Mouse (Mus musculus) left cerebral cortex, postnatal 25 days (tissue): Measurements from ENCODE around the gene Efcab3. TPM values are rescaled to one million over a fixed set of nuclear protein-coding genes. Genes with fewer than 3 reads are reported as not detected.

Experiments
- DNase-seq, 2 experiments: peaks; one replicate each; pipeline ENCODE4 v3.0.0; 2022; ENCODE audit warnings: low spot score in 2 of 2, mixed read lengths in 1 of 2
- intact Hi-C: fragments of 180-260 bp; cut with DNase I; formaldehyde crosslinking; loops from one replicate; pipeline ENCODE4 v1.15.1; 2025
- total RNA-seq, 2 experiments: library from RNA; stranded (reverse); gene quantifications; 2 replicates each; pipeline ENCODE4 v1.2.3; 2021

Gene Efcab3
- total RNA-seq, 2 experiments from 2014 or later, result 0.98 to 1.4 TPM

DNA sequence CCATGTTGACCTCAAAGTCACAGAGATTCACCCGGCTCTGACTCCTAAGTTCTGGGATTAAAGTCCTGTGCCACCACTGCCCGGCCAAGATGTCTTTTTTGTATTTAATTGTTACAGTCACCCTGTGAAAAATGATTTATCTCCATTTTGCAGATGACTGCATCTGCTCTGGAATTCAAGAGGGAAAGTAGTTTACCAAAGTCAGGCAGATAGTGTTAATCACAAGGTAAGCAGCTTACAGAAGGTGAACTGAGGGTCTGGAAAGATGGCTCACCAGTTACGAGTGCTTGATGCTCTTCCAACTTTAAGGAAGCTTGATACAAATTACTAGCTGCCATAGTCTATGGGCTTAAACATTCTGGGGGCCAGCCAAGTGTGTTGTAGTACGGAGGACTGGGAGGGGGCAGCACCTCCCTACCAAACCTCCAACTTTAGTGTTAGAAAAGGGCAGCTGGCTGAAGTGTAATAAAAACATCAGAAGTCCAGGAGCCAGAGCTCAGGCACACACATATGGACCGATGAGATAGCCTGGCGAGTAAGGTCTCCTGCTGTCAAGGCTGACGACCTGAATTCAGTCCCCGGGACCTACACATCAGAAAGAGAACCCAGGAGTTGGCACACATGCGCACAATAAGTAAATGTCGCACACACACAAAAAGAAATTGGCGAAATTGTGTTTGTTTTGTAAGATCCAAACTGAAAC lies 81.3 kb downstream of the Efcab3 start:
- DNase-seq, result no peak
- intact Hi-C loops, result no loop called here

DNA sequence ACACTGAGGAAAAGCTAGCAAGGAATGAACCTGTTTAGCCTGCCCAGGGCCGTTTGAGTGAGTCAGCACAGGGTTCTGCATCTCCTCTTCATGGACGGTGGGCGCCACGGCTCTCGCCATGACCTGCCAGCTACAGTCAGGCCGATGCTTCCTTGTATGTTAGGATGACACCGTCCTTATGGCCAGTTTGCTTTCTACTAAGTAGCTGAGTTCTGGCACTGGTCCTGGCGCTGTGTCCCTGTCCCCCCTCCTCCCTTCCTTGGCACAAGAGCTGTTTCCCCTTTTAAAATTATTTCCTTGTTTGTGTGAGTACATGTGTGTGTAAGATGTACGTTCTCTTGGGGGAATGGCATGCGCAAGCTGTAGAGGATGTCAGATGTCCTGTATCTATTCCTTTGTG lies 81.8 kb downstream of the Efcab3 start:
- intact Hi-C loops, result no loop called here
- no peak for DNase-seq

DNA sequence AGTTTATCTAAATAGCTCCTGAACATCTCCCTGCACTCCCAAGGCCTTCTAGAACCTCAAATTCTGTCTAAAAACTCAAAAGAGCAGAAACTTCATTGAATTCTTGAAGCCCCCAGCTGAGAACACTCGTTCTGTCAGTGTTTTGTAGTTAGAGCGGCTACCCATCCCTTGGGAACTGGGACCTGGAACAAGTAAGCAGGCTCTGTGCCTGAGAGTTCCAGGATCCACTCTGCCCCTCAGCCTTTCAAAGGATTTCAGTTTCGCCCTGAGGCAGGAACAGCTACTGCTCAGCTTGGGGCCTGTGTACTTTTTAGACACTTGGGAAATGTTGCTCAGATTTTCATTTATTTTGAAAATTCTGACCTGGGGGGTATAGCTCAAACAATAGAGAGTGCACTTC lies 83.2 kb downstream of the Efcab3 start, which contains the start of gene Gm10842:
TSS of gene Gm10842 (plus strand) at position 301 of the 400 bp plus-strand sequence.
- intact Hi-C loops, result no loop called here
- DNase-seq, result no peak

DNA sequence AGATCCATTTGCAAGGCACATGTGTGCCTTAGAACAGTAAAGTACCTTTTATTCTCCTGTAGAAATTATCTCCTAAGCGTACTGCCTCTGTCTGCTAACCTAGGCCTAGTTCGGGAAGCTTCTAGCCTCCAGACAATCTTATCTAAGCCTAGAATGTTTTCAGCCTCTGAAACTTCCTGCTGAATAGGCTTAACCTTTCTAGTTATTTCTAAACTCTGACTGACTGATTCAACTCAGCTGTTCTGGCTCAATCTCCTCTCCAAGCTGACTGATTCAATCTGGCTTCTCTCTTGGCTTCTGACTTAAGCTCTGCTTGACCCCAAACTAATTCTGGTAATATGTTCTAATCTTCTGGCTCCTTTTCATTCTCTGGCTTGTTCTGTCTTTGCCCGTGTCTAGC lies 86.0 kb downstream of the Efcab3 start:
- no peak for DNase-seq
- intact Hi-C loops, result no loop called here

DNA sequence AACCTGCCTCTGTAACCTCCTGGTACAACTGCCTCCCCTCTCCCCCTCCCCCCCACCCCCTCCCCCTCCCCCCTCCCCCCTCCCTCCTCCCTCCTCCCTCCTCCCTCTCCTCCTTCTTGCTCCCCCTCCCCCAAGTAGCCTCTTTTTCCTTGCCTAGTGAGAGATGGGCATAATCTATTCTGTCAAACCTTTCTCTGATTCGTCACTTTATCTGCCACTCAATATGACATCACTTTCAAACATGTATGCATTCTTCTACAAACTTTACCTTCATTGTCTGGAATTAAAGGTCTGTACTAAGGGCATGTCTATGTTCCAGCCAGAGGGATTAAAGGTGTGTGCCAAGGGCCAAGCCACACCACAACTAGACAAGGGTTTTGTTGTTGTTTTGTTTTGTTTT lies 86.4 kb downstream of the Efcab3 start:
- intact Hi-C loops, result no loop called here
- DNase-seq, result no peak

DNA sequence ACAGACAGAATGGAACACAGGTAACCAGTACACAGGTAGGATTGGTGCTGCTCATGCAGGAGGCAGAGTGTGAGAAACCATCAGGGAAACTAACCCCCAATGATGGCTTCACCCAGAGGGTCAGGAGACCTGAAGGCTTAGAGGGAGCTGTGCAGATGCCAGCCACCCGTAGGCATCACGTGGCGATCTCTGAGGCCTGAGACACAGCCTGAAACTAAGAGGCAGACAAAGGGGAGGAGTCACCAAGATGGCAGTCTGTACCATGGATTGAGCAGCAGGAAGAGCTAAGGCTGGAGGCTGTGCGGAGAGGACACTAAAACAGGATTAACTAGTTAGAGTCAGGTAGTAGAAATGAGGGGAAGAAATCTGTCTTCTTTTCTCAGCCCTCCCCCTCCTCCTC lies 87.3 kb downstream of the Efcab3 start:
- intact Hi-C loops, result no loop called here
- DNase-seq, result no peak

DNA sequence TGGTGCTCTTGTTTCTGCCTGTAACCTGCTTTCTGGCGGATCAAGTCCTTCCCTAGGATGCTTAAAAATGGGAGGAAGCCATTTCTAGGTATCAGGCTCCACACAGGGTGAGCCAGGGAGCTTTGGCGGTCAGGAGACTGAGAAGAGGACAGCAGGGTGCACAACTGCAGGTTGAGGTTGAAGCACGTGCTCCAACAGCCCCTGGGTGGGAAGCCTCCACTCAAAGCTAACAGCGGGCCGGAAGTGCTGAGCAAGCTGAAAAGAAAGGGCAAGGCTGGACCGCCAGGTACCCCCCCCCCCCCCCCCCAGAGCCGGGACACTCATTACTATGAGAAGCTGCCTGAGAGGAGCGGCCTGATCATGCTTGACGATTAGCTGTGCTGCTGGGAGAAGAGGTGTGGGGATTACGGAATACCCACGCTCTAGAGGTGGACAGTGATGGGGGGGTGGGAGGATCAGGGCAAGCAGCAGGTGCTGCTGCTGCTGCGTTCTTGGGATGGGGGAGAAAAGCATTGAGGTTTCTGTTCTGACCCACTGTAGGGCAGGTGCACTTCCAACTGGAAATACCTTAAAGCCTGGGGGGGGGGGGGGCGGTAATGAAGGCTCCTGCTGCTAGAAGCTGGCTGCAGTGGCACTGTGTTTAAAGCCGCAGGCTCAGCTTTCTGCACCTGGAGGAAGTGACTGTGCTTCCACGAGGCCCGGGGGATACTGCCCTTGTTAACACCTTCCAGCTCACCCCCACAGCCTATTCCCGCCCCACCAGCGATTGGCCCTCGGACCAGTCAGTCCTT lies 88.0 kb downstream of the Efcab3 start:
- intact Hi-C loops, result no loop called here
- no peak for DNase-seq

DNA sequence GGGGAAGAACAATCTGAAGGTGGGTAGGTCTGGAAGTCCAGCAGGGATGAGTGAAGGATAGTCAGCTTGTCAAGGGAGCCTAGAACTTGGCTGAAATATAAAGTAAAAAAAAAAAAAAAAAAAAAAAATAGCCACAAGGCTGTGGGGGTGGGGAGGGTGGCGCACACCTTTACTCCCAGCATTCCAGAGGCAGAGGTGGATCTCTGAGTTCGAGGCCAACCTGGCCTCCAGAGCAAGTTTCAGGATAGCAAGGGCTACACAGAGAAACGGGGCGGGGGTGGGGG lies 88.6 kb downstream of the Efcab3 start:
- DNase-seq, result no peak
- intact Hi-C loops, result no loop called here

DNA sequence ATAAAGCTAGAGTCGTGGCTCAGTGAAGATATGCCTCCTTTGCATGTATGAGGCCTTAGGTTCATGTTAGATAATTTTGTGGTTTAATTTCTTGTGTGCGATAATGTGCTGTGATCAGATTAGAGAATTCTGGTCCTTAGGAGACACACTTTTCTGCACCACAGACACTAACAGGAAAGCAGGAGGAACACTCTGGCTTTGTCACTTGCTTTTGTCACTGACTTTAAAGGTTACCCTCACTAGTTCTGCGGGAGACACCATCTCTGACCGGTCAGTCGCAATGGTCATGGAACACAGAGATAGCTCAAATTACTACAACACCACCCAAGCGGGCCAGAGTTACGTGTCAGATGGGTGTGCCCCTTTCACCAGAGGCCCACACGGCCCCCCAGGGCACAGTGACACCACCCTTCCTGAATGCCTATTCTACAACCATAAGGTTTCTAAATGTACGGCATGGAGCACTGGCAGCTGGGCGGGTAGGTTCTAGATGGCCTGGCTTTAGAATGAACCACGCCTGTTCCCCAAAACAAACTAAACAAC lies 89.0 kb downstream of the Efcab3 start:
- intact Hi-C loops, result no loop called here
- no peak for DNase-seq

DNA sequence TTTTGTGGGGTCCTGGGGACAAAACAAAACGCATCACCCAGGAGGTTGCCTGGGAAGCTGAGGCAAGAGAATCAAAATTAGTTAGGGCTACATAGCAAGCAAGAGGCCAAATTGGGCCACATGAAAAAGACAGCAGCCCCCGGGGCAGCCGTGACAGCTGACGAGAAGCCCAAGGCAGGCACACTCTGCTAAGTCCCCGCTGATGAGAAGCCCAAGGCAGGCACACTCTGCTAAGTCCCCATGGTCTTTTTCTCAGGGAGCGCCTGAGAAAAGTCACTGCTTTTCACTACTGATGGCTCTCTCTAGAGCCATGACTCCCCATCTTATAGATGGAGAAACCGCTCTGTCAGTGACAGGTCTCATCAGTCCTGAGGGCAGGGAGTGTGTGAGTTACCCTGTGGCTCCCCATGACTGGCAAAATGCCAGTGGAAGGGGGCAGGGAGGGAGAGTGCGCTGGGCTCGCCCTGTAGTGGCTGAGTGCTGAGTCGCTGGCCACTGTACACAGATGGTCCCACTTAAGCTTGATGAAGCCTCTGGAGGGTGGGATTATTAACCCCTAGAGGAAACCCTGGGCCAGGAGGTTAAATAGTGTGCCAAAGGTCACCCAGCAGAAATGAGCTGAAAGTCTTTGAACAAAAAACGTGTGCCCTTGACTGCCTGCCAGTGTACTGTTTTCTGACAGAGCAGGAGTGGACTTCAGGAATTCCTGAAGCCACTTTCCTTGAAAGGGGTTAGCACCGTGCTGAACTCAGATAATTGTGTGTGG lies 89.9 kb downstream of the Efcab3 start:
- no peak for DNase-seq
- intact Hi-C loops, result no loop called here

DNA sequence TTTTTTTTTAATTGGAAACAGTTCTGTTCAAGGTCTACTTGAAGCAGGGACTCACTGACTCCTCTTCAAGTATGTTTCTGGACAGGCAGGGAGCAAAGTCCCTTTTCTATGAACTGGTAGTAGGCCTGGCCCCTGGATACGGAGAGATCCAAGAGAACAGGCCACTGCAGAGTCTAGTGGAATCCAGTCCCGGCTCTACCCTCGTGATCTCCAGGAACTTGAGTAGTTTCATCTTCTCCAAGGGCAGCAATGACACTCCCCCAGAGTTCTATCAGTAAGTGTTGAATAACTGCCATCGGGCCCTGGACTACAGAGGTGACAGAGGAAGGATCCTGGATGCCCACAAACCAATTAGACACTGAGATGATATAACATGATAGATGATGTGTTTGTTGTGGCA lies 92.5 kb downstream of the Efcab3 start:
- DNase-seq, result no peak
- intact Hi-C loops, result no loop called here

DNA sequence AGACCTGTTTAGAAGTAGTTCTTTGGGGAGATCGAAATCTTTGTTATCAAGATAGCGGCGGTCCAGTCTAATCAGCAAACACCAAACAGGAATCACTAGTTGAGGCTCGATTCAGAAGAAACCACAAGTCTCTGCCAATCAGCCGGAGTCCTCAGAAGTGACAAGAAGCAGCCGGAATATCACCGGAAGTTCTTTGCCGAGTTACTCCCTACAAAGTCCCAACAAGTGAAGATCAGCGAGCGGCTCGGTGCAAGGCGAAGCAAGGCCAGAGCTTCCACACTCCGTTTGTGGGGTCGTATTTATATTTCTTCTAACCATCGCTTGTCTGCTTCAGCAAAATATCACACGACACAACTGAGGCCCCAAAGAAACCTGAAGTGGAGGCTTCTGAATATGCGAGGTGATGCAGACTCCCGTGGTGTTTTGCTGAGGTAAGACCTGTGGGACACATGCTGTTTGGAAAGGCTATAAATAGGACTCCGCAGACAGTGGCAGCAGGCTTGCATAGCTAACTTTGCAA lies 93.4 kb downstream of the Efcab3 start:
- intact Hi-C loops, result no loop called here

DNA sequence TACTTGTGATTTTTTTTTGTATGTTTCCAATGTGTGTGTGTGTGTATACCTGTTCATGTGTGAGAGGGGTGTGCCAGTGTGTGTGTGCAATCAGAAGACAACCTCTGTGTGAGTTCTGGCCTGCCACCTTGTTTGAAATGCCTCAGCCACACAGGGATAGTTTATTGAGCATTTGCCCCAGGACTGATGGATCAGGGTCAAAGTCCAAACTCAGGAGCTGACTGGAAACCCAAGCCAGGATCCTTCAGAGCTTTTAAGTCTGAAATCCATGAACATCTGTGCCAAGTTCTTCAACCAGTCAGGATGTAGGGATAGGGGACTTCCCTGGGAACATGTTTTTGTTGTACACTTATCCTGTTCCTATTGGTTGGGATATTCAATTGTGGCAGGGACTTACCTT lies 94.7 kb downstream of the Efcab3 start:
- intact Hi-C loops, result no loop called here
- no peak for DNase-seq

More for the DNA sequence above, 93.4 kb downstream of the Efcab3 start:
- no peak for DNase-seq

DNA sequence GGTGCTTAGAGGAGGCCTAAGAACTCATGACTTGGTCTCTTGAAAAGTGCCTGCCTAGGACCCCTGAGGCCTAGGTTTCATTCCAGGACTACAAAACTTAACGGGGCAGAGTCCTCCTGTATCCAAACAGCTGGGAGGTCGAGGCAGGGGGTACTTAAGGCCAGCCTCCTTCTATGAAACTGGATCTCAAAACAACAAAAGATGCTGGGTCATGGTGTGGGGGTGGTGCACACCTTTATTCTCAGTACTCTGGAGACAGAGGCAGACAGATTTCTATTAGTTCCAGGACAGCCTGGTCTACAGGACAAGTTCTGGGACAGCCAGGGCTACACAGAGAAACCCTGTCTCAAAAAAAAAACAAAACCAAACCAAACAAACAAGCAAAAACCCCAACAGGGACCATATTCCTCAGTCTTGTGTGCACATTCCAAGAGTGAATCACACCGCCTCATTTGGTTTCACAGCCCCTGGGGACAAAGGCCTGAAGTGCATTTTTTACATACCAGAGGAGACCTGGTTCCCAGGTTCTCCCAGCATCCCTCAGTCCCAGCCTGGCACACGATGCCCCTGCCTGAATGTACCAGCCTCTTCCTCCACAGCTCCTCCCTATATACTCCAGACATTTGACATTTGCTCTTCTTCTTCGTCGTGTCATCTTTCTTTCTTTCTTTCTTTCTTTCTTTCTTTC lies 96.4 kb downstream of the Efcab3 start:
- DNase-seq, result no peak
- intact Hi-C loops, result no loop called here

DNA sequence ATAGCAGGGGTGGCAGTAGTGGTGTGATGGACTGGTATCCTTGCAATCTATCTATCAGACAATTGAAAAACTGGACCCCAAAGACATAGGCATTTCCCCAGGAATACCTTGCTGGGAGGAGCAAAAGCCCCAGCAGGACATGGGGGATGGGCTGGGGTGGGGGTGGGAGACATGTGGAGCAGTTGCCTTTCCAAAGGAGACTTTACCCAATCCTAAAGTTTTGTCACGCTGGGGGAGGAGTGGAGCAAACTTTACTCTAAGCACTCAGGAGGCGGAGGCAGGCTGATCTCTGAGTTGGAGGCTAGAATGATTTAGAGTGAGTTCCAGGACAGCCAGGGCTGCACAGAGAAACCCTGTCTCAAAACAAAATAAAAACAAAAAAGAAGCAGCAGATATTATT lies 98.0 kb downstream of the Efcab3 start:
- intact Hi-C loops, result no loop called here
- DNase-seq, result no peak

DNA sequence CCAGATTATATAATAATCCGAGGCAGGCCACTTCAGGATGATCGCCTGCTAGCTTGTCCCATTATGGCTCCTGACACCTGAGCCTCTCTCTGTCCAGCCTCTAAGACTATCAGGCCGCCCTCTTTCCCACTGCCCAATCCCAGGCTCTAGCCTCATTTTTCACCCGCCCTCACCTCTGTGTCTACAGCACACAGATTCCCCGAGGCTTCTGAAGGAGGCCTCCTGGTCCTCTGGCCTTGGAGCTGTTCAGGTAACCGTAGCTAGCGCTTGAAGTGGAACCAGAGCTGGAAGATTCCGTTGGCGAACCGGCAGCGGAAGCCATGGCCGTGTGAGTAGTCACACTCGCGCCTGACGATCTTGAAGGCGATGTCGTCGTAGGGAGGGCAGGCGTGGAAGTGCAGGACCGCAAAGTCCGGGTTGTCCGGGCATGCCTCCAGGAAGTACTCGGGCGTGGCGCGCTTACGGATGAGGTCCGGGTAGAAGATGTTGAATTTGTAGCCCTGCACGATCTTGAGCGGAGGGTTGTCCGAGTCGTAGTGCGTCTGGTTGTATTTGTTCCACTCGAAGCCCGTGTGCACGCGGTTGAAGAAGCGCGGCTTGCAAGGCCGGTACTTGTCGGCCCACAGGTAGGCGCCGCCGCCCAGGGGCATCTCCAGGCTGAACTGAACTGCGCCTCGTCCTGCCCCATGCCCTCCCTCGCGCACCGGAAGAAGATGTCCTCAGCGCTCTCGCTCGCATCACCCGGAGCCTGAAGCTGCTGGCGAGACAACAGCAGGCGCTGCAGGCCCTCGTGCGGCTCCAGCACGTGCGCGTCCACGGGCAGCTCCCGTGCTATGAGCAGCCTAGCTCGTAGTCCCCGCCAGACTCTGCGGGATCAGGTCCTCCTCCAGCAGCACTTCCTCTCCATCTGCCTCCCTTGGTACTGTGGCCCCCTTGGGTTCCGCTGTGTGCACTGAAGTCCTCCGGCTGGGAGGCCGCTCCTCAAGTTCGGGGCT lies 101.4 kb downstream of the Efcab3 start:
- DNase-seq, result no peak
- intact Hi-C loops, result no loop called here

DNA sequence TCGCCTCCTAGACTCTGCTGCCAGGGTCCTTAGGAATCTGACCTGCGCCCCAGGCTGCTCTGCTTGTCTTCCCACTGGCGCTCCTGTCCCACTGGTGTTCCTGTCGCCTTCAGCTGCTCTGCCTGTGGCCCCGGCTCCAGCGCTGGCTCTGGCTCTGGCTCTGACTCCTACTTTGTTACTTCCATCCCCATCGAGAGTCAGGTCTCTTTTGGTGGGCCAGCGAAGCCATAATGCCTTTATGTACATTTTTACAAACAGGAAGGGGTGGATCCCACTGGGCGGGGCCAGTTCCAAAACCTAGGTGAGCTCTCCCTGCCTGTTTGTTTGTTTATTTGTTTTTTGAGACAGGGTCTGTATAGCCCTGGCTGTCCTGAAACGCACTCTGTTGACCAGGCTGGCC lies 103.4 kb downstream of the Efcab3 start:
- no peak for DNase-seq
- intact Hi-C loops, result no loop called here
